Mouse (Mus musculus) brain, embryonic 14.5 days (tissue): Measurements from ENCODE around the gene Rai1.

ENCODE experiments used
- CTCF ChIP-seq: fragments of 200-500 bp; IDR thresholded peaks from 2 replicates; pipeline ENCODE4 v1.5.1; 2012; ENCODE audit warnings: inconsistent platforms, mild to moderate bottlenecking, moderate library complexity, borderline replicate concordance; ENCODE audit not compliant: insufficient read depth, insufficient read length; ENCODE audit errors: extremely low read depth
- POLR2A ChIP-seq: fragments of 200-500 bp; IDR thresholded peaks from 2 replicates; pipeline ENCODE4 v1.6.1; 2012; ENCODE audit warnings: mild to moderate bottlenecking, inconsistent platforms, borderline replicate concordance; ENCODE audit not compliant: poor library complexity, insufficient read depth, insufficient read length, severe bottlenecking; ENCODE audit errors: extremely low read depth

DNA sequence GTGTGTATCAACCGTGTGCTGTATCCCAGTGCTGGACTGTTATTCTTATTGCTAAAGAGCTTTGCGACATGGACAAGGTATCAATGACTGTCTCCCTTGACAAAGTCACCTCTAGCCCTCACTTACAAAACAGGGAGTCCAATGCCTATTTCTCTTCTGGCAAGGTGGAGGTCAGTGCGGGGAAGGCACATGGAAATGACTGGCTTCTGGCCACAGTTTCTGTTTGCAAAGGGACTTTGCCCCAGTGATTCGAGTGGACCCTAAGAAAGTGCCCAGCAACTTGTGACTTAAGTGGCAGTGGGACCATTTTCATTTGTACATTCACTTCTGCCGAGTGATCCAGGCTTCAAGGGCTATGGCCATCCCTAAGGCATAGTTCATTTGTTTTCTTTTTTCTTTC, 5.6 kb downstream of the Rai1 start:
- no peak for TF ChIP-seq POLR2A
- TF ChIP-seq CTCF: no peak
